Mouse (Mus musculus) limb, embryonic 12.5 days (tissue): ENCODE measurements at regions not wholly inside any gene's neighbourhood (a gene's known extent, or its start where the extent isn't known, plus 50 kb on each side); places are given as distances from the start of the nearest gene placed in this dataset.

Experiments
- ATAC-seq: fragments of 200-750 bp; cut with Nextera tagmentation; 2 replicates; pipeline ENCODE4 v1.8.0; 2017; ENCODE audit warnings: low read depth, moderate TSS enrichment; ENCODE audit not compliant: insufficient number of reproducible peaks, insufficient read depth, low FRiP score, low TSS enrichment
- H3K27ac ChIP-seq: fragments of 300-500 bp; sonication (generic); 2 replicates; pipeline ENCODE4 v1.5.1; 2016; ENCODE audit warnings: mild to moderate bottlenecking, moderate library complexity
- H3K27me3 ChIP-seq: fragments of 300-500 bp; sonication (generic); 2 replicates; pipeline ENCODE4 v1.6.1; 2016; ENCODE audit warnings: mild to moderate bottlenecking, moderate library complexity
- H3K36me3 ChIP-seq: fragments of 300-500 bp; sonication (generic); 2 replicates; pipeline ENCODE4 v1.6.1; 2016; ENCODE audit warnings: mild to moderate bottlenecking, moderate library complexity
- H3K4me1 ChIP-seq: fragments of 300-500 bp; sonication (generic); replicated peaks from 2 replicates; pipeline ENCODE4 v1.6.1; 2016
- H3K4me2 ChIP-seq: fragments of 300-500 bp; sonication (generic); 2 replicates; pipeline ENCODE4 v1.6.1; 2016; ENCODE audit warnings: mild to moderate bottlenecking, moderate library complexity
- H3K4me3 ChIP-seq: fragments of 300-500 bp; sonication (generic); replicated peaks from 2 replicates; pipeline ENCODE4 v1.5.1; 2016; ENCODE audit warnings: mild to moderate bottlenecking
- H3K9ac ChIP-seq: fragments of 300-500 bp; sonication (generic); replicated peaks from 2 replicates; pipeline ENCODE4 v1.6.1; 2016; ENCODE audit warnings: mild to moderate bottlenecking, moderate library complexity
- H3K9me3 ChIP-seq: fragments of 300-500 bp; sonication (generic); 2 replicates; pipeline ENCODE4 v1.6.1; 2016; ENCODE audit warnings: mild to moderate bottlenecking, moderate library complexity
- WGBS: fragments of 180-500 bp; shearing (Covaris S2); methylation state at CpG from one replicate; pipeline ENCODE4 v1.1.7; 2016; 5-methylcytosine and 5-hydroxymethylcytosine counted together

- WGBS = 75% methylated on average over 6 of the region's 6 CpGs
- Histone ChIP-seq H3K27me3 (0 out of 2 replicates have a peak, but pooled peaks cover 4% of the 10 kb centered on the region), H3K9ac (no peak overlapping the region), H3K4me2 (no peak overlapping the region), H3K27ac (0 out of 2 replicates have a peak overlapping the region, but pooled peaks have one; percentile 17), H3K9me3 (no peaks in the 10 kb centered on the region), H3K4me1 (peaks cover 41% of the 10 kb centered on the region), H3K4me3 (no peak overlapping the region), H3K36me3 (no peaks in the 10 kb centered on the region)
- ATAC-seq = no peak
Measured at GRCm38 (mm10) chr16:92951516-92951915, 125.6 kb upstream of the Runx1 start.

GRCm38 (mm10) chr16:92948494-92948893 is 122.5 kb upstream of the Runx1 start:
- Histone ChIP-seq H3K36me3 (no peaks in the 10 kb centered on the region), H3K9me3 (no peaks in the 10 kb centered on the region), H3K27ac (no peak overlapping the region), H3K4me1 (peaks cover 16% of the 10 kb centered on the region), H3K4me3 (no peak overlapping the region), H3K9ac (no peak overlapping the region), H3K4me2 (no peak overlapping the region), H3K27me3 (no peaks in the 10 kb centered on the region)
- ATAC-seq = no peak
- WGBS = 91% methylated on average over 13 of the region's 13 CpGs

GRCm38 (mm10) chr16:92946554-92946953 is 120.6 kb upstream of the Runx1 start:
- no peak overlapping the region for H3K4me2 ChIP-seq
- no peaks in the 10 kb centered on the region for H3K9me3 ChIP-seq
- no peaks in the 10 kb centered on the region for H3K4me1 ChIP-seq
- H3K36me3 ChIP-seq = no peaks in the 10 kb centered on the region
- 81% methylated on average over 4 of the region's 4 CpGs for WGBS
- H3K27ac ChIP-seq = no peak overlapping the region
- no peak for ATAC-seq
- no peak overlapping the region for H3K9ac ChIP-seq
- H3K27me3 ChIP-seq = 0 out of 2 replicates have a peak, but pooled peaks cover 2% of the 10 kb centered on the region
- no peak overlapping the region for H3K4me3 ChIP-seq

- peaks cover 11% of the 10 kb centered on the region for H3K4me1 ChIP-seq
- peaks cover 8% of the 10 kb centered on the region; the same call in 1 of the 2 replicates for H3K27me3 ChIP-seq
- H3K9ac ChIP-seq = no peak overlapping the region
- WGBS = 87% methylated on average over 2 of the region's 2 CpGs
- no peaks in the 10 kb centered on the region for H3K36me3 ChIP-seq
- no peak overlapping the region for H3K27ac ChIP-seq
- H3K4me3 ChIP-seq = no peak overlapping the region
- no peaks in the 10 kb centered on the region for H3K9me3 ChIP-seq
- no peak for ATAC-seq
- no peak overlapping the region for H3K4me2 ChIP-seq
Measured at GRCm38 (mm10) chr16:92943901-92944300, 118.0 kb upstream of the Runx1 start.

GRCm38 (mm10) chr16:92939618-92940017 is 113.7 kb upstream of the Runx1 start:
- H3K4me3 ChIP-seq = no peak overlapping the region

GRCm38 (mm10) chr16:92935848-92936535 is 110.0 kb upstream of the Runx1 start:
- Histone ChIP-seq H3K4me1 (peaks cover 11% of the 10 kb centered on the region), H3K9me3 (no peaks in the 10 kb centered on the region)
- no peak for ATAC-seq

More at GRCm38 (mm10) chr16:92939618-92940017, 113.7 kb upstream of the Runx1 start:
- Histone ChIP-seq H3K9ac (no peak overlapping the region), H3K4me1 (peaks cover 11% of the 10 kb centered on the region), H3K27me3 (peaks cover 10% of the 10 kb centered on the region; the same call in 1 of the 2 replicates), H3K36me3 (no peaks in the 10 kb centered on the region), H3K4me2 (peak overlapping the region; percentile 24), H3K9me3 (no peaks in the 10 kb centered on the region), H3K27ac (no peak overlapping the region)
- ATAC-seq = no peak
- WGBS = 12% methylated on average over 8 of the region's 8 CpGs

GRCm38 (mm10) chr16:92930103-92930502 is 104.2 kb upstream of the Runx1 start:
- WGBS = 82% methylated on average over 4 of the region's 4 CpGs
- Histone ChIP-seq H3K9me3 (no peaks in the 10 kb centered on the region), H3K27ac (no peak overlapping the region), H3K4me1 (peaks cover 29% of the 10 kb centered on the region), H3K4me3 (no peak overlapping the region), H3K4me2 (no peak overlapping the region), H3K36me3 (no peaks in the 10 kb centered on the region), H3K27me3 (peaks cover 22% of the 10 kb centered on the region; the same call in 1 of the 2 replicates), H3K9ac (no peak overlapping the region)
- no peak for ATAC-seq

More at GRCm38 (mm10) chr16:92935848-92936535, 110.0 kb upstream of the Runx1 start:
- peaks cover 13% of the 10 kb centered on the region; the same call in 1 of the 2 replicates for H3K27me3 ChIP-seq
- no peak overlapping the region for H3K4me2 ChIP-seq
- no peak overlapping the region for H3K27ac ChIP-seq
- no peaks in the 10 kb centered on the region for H3K36me3 ChIP-seq
- WGBS = 80% methylated on average over 2 of the region's 2 CpGs
- H3K9ac ChIP-seq = no peak overlapping the region
- no peak overlapping the region for H3K4me3 ChIP-seq

- H3K4me1 ChIP-seq = peaks cover 29% of the 10 kb centered on the region
- H3K4me2 ChIP-seq = peak overlapping the region; percentile 13; the same call in 1 of the 2 replicates
- H3K9ac ChIP-seq = no peak overlapping the region
- H3K4me3 ChIP-seq = no peak overlapping the region
- H3K27ac ChIP-seq = no peak overlapping the region
- no peaks in the 10 kb centered on the region for H3K9me3 ChIP-seq
- H3K27me3 ChIP-seq = 0 out of 2 replicates have a peak, but pooled peaks cover 16% of the 10 kb centered on the region
- WGBS = 15% methylated on average over 7 of the region's 7 CpGs
- no peaks in the 10 kb centered on the region for H3K36me3 ChIP-seq
- peak; percentile 83 for ATAC-seq
Measured at GRCm38 (mm10) chr16:92928201-92928600, 102.3 kb upstream of the Runx1 start.

- Histone ChIP-seq H3K9ac (no peak overlapping the region), H3K4me3 (no peak overlapping the region), H3K9me3 (no peaks in the 10 kb centered on the region), H3K4me1 (peaks cover 29% of the 10 kb centered on the region), H3K27ac (no peak overlapping the region), H3K36me3 (no peaks in the 10 kb centered on the region), H3K4me2 (0 out of 2 replicates have a peak overlapping the region, but pooled peaks have one; percentile 8), H3K27me3 (0 out of 2 replicates have a peak, but pooled peaks cover 12% of the 10 kb centered on the region)
- ATAC-seq = no peak; the same call in 1 of the 2 replicates
- WGBS = 4% methylated on average over 2 of the region's 2 CpGs
Measured at GRCm38 (mm10) chr16:92927662-92928061, 101.7 kb upstream of the Runx1 start.

- H3K4me1 ChIP-seq = peaks cover 32% of the 10 kb centered on the region
- H3K9ac ChIP-seq = no peak overlapping the region
- 0 out of 2 replicates have a peak, but pooled peaks cover 12% of the 10 kb centered on the region for H3K27me3 ChIP-seq
- H3K36me3 ChIP-seq = no peaks in the 10 kb centered on the region
- no peak overlapping the region for H3K27ac ChIP-seq
- no peak overlapping the region for H3K4me2 ChIP-seq
- no peaks in the 10 kb centered on the region for H3K9me3 ChIP-seq
- no peak for ATAC-seq
- 72% methylated on average over 5 of the region's 5 CpGs for WGBS
- H3K4me3 ChIP-seq = no peak overlapping the region
Measured at GRCm38 (mm10) chr16:92926853-92927252, 100.9 kb upstream of the Runx1 start.

GRCm38 (mm10) chr16:92920947-92921346 is 95.0 kb upstream of the Runx1 start:
- ATAC-seq = no peak
- H3K4me2 ChIP-seq = no peak overlapping the region
- no peaks in the 10 kb centered on the region for H3K36me3 ChIP-seq
- no peak overlapping the region for H3K4me3 ChIP-seq
- H3K9ac ChIP-seq = no peak overlapping the region
- peaks cover 17% of the 10 kb centered on the region for H3K4me1 ChIP-seq
- peaks cover 9% of the 10 kb centered on the region for H3K27me3 ChIP-seq
- no peaks in the 10 kb centered on the region for H3K9me3 ChIP-seq
- H3K27ac ChIP-seq = no peak overlapping the region
- WGBS = 88% methylated on average over 4 of the region's 4 CpGs
